Mouse (Mus musculus): ENCODE measurements around the gene Pcdh7. TPM values are rescaled to one million over a fixed set of nuclear protein-coding genes. Genes with fewer than 3 reads are reported as not detected.

Pcdh7 gene
- total RNA-seq, 2 experiments from 2014 or later, result 129 to 140 TPM

GRCm38 (mm10) chr5:57779951-57780350 is 62.2 kb downstream of the Pcdh7 start:
- intact Hi-C loops (cut with DNase I), result no loop called here

GRCm38 (mm10) chr5:57780574-57780973 is 62.8 kb downstream of the Pcdh7 start:
- intact Hi-C loops (cut with DNase I), result no loop called here
- no peak for DNase-seq (ENCODE audit: extremely low spot score in 1 of 2, low spot score in 2 of 2)

More at GRCm38 (mm10) chr5:57779951-57780350, 62.2 kb downstream of the Pcdh7 start:
- no peak for DNase-seq (ENCODE audit: extremely low spot score in 1 of 2, low spot score in 2 of 2)

GRCm38 (mm10) chr5:57781950-57782349 is 64.2 kb downstream of the Pcdh7 start:
- intact Hi-C loops (cut with DNase I), result no loop called here
- no peak for DNase-seq (ENCODE audit: extremely low spot score in 1 of 2, low spot score in 2 of 2)

GRCm38 (mm10) chr5:57782546-57782945 is 64.8 kb downstream of the Pcdh7 start:
- intact Hi-C loops (cut with DNase I), result no loop called here
- no peak for DNase-seq (ENCODE audit: extremely low spot score in 1 of 2, low spot score in 2 of 2)

GRCm38 (mm10) chr5:57788775-57789509 is 71.2 kb downstream of the Pcdh7 start:
- no peak for DNase-seq (ENCODE audit: extremely low spot score in 1 of 2, low spot score in 2 of 2)
- intact Hi-C loops (cut with DNase I), result no loop called here

GRCm38 (mm10) chr5:57796337-57796736 is 78.6 kb downstream of the Pcdh7 start:
- no peak for DNase-seq (ENCODE audit: extremely low spot score in 1 of 2, low spot score in 2 of 2)
- intact Hi-C loops (cut with DNase I), result no loop called here

GRCm38 (mm10) chr5:57797951-57798670 is 80.3 kb downstream of the Pcdh7 start:
- intact Hi-C loops (cut with DNase I), result no loop called here
- DNase-seq (ENCODE audit: extremely low spot score in 1 of 2, low spot score in 2 of 2), result no peak

- no peak for DNase-seq (ENCODE audit: extremely low spot score in 1 of 2, low spot score in 2 of 2)
Observed at GRCm38 (mm10) chr5:57803108-57803507, 85.3 kb downstream of the Pcdh7 start.

GRCm38 (mm10) chr5:57803890-57804289 is 86.1 kb downstream of the Pcdh7 start:
- intact Hi-C loops (cut with DNase I), result no loop called here
- DNase-seq (ENCODE audit: extremely low spot score in 1 of 2, low spot score in 2 of 2), result no peak

More at GRCm38 (mm10) chr5:57803108-57803507, 85.3 kb downstream of the Pcdh7 start:
- intact Hi-C loops (cut with DNase I), result no loop called here

- DNase-seq (ENCODE audit: extremely low spot score in 1 of 2, low spot score in 2 of 2), result no peak
- intact Hi-C loops (cut with DNase I), result no loop called here
Observed at GRCm38 (mm10) chr5:57807350-57807749, 89.6 kb downstream of the Pcdh7 start.

- DNase-seq (ENCODE audit: extremely low spot score in 1 of 2, low spot score in 2 of 2), result no peak
- intact Hi-C loops (cut with DNase I), result no loop called here
Observed at GRCm38 (mm10) chr5:57810641-57811040, 92.9 kb downstream of the Pcdh7 start.

GRCm38 (mm10) chr5:57815964-57816589 is 98.3 kb downstream of the Pcdh7 start:
- DNase-seq (ENCODE audit: extremely low spot score in 1 of 2, low spot score in 2 of 2), result no peak
- intact Hi-C loops (cut with DNase I), result no loop called here

- intact Hi-C loops (cut with DNase I), result no loop called here
- DNase-seq (ENCODE audit: extremely low spot score in 1 of 2, low spot score in 2 of 2), result no peak
Observed at GRCm38 (mm10) chr5:57819788-57820187, 102.0 kb downstream of the Pcdh7 start.

GRCm38 (mm10) chr5:57821099-57821498 is 103.3 kb downstream of the Pcdh7 start:
- no peak for DNase-seq (ENCODE audit: extremely low spot score in 1 of 2, low spot score in 2 of 2)
- intact Hi-C loops (cut with DNase I), result no loop called here

GRCm38 (mm10) chr5:57828437-57828836 is 110.7 kb downstream of the Pcdh7 start:
- intact Hi-C loops (cut with DNase I), result no loop called here

GRCm38 (mm10) chr5:57837150-57837549 is 119.4 kb downstream of the Pcdh7 start:
- no peak for DNase-seq (ENCODE audit: extremely low spot score in 1 of 2, low spot score in 2 of 2)
- intact Hi-C loops (cut with DNase I), result no loop called here

More at GRCm38 (mm10) chr5:57828437-57828836, 110.7 kb downstream of the Pcdh7 start:
- no peak for DNase-seq (ENCODE audit: extremely low spot score in 1 of 2, low spot score in 2 of 2)

- intact Hi-C loops (cut with DNase I), result no loop called here
- no peak for DNase-seq (ENCODE audit: extremely low spot score in 1 of 2, low spot score in 2 of 2)
Observed at GRCm38 (mm10) chr5:57841357-57842119, 123.8 kb downstream of the Pcdh7 start.

GRCm38 (mm10) chr5:57847500-57847899 is 129.7 kb downstream of the Pcdh7 start:
- no peak for DNase-seq (ENCODE audit: extremely low spot score in 1 of 2, low spot score in 2 of 2)
- intact Hi-C loops (cut with DNase I), result no loop called here

GRCm38 (mm10) chr5:57850111-57850510 is 132.3 kb downstream of the Pcdh7 start:
- DNase-seq (ENCODE audit: extremely low spot score in 1 of 2, low spot score in 2 of 2), result no peak
- intact Hi-C loops (cut with DNase I), result no loop called here

Measured in left cerebral cortex, postnatal 10 days (tissue).